Mouse (Mus musculus) limb, embryonic 14.5 days (tissue): ENCODE data around the gene Gpn3. TPM values are rescaled to one million over a fixed set of nuclear protein-coding genes. Genes with fewer than 3 reads are reported as not detected.

Experiments used
- ATAC-seq: fragments of 200-750 bp; cut with Nextera tagmentation; 2 replicates; pipeline ENCODE4 v1.8.0; 2017; ENCODE audit warnings: low read depth, moderate number of reproducible peaks, moderate TSS enrichment; ENCODE audit not compliant: low FRiP score
- DNase-seq: peaks from one replicate; pipeline ENCODE4 v3.0.0-alpha.2; 2015; ENCODE audit warnings: low spot score
- H3K27ac ChIP-seq: fragments of 300-500 bp; sonication (generic); replicated peaks from 2 replicates; pipeline ENCODE4 v1.5.1; 2014; ENCODE audit warnings: low read depth, mild to moderate bottlenecking, low read length, moderate library complexity, mixed read lengths
- H3K27me3 ChIP-seq: fragments of 300-500 bp; sonication (generic); 2 replicates; pipeline ENCODE4 v1.6.1; 2014; ENCODE audit warnings: low read length, mixed read lengths; ENCODE audit not compliant: control insufficient read depth, insufficient read depth
- H3K36me3 ChIP-seq: fragments of 300-500 bp; sonication (generic); 2 replicates; pipeline ENCODE4 v1.6.1; 2014; ENCODE audit warnings: mild to moderate bottlenecking, low read length, moderate library complexity, mixed read lengths; ENCODE audit not compliant: control insufficient read depth, insufficient read depth
- H3K4me1 ChIP-seq: fragments of 300-500 bp; sonication (generic); 2 replicates; pipeline ENCODE4 v1.6.1; 2014; ENCODE audit warnings: antibody characterized with exemption, low read length, mixed read lengths; ENCODE audit not compliant: control insufficient read depth, insufficient read depth
- H3K4me2 ChIP-seq: fragments of 300-500 bp; sonication (generic); replicated peaks from 2 replicates; pipeline ENCODE4 v1.6.1; 2014; ENCODE audit warnings: low read depth, mild to moderate bottlenecking, low read length, moderate library complexity; ENCODE audit not compliant: severe bottlenecking
- H3K4me3 ChIP-seq: fragments of 300-500 bp; sonication (generic); replicated peaks from 2 replicates; pipeline ENCODE4 v1.5.1; 2014; ENCODE audit warnings: low read length
- H3K9ac ChIP-seq: fragments of 300-500 bp; sonication (generic); 2 replicates; pipeline ENCODE4 v1.6.1; 2014; ENCODE audit warnings: mild to moderate bottlenecking, low read depth, low read length, moderate library complexity; ENCODE audit not compliant: severe bottlenecking
- H3K9me3 ChIP-seq: fragments of 300-500 bp; sonication (generic); 2 replicates; pipeline ENCODE4 v1.6.1; 2016; ENCODE audit warnings: low read length; ENCODE audit not compliant: control insufficient read depth
- POLR2A ChIP-seq: fragments of 200-500 bp; IDR thresholded peaks from 2 replicates; pipeline ENCODE4 v1.8.0; 2012; ENCODE audit warnings: inconsistent platforms, mild to moderate bottlenecking, moderate library complexity, borderline replicate concordance; ENCODE audit not compliant: insufficient read depth, insufficient read length; ENCODE audit errors: extremely low read depth
- WGBS: fragments of 180-500 bp; shearing (Covaris S2); extraction: QIAGEN DNeasy Blood & Tissue Kit; methylation state at CpG from one replicate; pipeline ENCODE4 v1.1.7; 2014; 5-methylcytosine and 5-hydroxymethylcytosine counted together
- polyA plus RNA-seq, 2 experiments: library from polyadenylated mRNA; depleted of rRNA in 1 of 2; stranded (reverse) in 1 of 2; unstranded in 1 of 2; fragments of >200 nt; fragmentation: Nextera tagmentation in 1 of 2; extraction: Ambion mirVana in 1 of 2; gene quantifications; 2 replicates each; pipeline versions ENCODE4 v1.2.1 to v1.2.3; 2012 to 2014

Gpn3 gene
- polyA plus RNA-seq, 2 experiments = 64.1 to 74.2 TPM

DNA sequence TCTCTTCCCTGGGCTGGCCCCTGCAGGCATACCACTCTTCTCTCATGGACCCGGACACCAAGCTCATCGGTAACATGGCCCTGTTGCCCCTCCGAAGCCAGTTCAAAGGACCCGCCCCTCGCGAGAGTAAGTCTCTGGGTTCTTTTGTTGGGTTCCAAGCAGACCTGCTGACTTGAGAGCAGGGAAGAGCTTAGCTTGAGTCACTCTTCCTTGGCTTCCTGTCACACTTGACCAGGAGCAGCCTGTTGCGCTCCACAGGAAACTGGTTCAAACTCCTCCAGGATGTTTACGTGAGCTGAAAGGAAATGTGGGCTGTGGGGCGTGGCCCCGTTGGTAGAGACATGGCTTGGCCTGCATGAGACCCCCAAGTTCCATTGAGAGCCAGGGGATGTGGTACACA lies 25.1 kb downstream of the Gpn3 start:
- Histone ChIP-seq H3K27ac (no peak overlapping the region), H3K4me3 (no peak overlapping the region), H3K9me3 (no peaks in the 10 kb centered on the region), H3K27me3 (no peaks in the 10 kb centered on the region), H3K9ac (no peak overlapping the region), H3K4me1 (peaks cover 7% of the 10 kb centered on the region; the same call in 1 of the 2 replicates), H3K4me2 (no peak overlapping the region), H3K36me3 (peaks cover 48% of the 10 kb centered on the region)
- WGBS = 87% methylated on average over 10 of the region's 10 CpGs
- DNase-seq (no peak), ATAC-seq (no peak)
- no peak for TF ChIP-seq POLR2A

DNA sequence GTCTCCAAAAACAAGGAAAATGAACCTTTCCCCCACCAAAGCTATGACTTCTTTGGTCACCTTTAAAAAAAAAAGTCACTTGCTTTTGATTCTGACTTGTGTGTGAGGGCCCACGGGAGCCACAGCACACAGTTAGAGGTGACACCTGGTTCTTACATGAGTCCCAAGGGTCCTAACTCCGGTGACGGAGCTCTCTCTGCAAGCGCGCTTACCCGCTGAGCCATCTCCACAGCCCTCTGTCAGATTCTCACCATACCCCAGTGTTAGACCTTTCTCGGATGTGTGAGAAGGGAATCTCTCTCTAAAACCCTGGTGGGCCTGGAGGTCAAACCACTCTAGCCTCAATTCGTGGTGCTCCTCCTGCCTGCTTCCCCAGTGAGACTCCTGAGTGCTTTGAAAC lies 25.8 kb downstream of the Gpn3 start:
- Histone ChIP-seq H3K9me3 (no peaks in the 10 kb centered on the region), H3K4me1 (peaks cover 5% of the 10 kb centered on the region; the same call in 1 of the 2 replicates), H3K9ac (no peak overlapping the region), H3K4me3 (no peak overlapping the region), H3K4me2 (no peak overlapping the region), H3K36me3 (peaks cover 55% of the 10 kb centered on the region), H3K27ac (no peak overlapping the region), H3K27me3 (no peaks in the 10 kb centered on the region)
- no peak for ATAC-seq
- WGBS = 87% methylated on average over 8 of the region's 8 CpGs
- no peak for TF ChIP-seq POLR2A
- no peak for DNase-seq

DNA sequence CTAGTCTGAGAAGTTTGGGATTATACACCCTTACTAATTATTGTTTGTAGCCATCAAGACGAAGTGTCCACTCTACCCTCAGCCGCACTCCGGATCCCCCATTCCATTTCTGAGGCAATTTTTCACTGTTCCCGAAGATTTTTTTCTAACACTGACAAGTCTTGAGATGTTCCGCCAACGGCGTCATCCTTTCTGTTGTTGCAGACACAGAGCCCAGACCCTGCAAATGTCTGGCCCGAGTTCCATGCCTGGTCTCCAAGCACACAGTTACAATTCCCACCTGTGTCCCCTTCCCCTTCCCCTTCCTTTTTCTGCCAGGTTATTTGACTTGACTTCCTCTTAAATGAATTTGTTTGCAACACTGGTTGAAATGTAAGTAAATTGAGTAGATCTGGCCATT lies 28.2 kb downstream of the Gpn3 start:
- Histone ChIP-seq H3K9ac (no peak overlapping the region), H3K27ac (no peak overlapping the region), H3K36me3 (peaks cover 76% of the 10 kb centered on the region), H3K4me2 (no peak overlapping the region), H3K9me3 (no peaks in the 10 kb centered on the region), H3K4me3 (no peak overlapping the region), H3K27me3 (no peaks in the 10 kb centered on the region), H3K4me1 (no peaks in the 10 kb centered on the region)
- ATAC-seq (no peak), DNase-seq (no peak)
- no peak for TF ChIP-seq POLR2A
- WGBS = 92% methylated on average over 8 of the region's 8 CpGs

DNA sequence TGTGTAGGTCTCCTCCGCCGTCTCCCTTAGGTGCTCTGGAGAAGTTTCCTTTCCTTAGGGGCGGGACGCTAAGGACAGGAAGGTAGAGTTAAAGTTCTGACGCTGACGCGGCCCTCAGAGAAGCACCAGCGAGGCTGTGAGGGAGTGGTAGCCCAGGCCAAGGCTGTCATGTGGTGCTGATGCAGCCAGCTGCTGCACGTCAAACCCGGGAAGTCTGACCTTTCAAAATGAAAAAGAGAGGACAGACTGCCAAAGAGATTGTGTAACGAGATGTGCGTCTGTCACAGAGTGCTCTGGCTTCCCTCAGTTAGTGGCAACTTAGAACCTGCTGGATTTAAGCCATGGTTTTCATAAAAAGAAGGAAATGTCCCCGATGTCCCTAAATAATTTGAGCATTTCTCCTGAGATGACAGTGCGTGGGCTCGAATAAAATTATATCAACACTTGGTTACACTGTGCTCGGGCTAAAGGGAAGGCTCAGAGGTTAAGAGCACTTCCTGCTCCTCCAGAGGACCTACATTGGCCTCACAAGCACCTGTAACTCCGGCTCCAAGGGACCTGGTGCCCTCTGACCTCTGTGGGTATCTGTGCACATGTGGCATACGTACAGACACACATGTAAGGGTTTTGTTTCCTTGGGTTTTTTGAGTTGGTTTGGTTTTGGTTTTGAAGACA lies 29.1 kb downstream of the Gpn3 start:
- Histone ChIP-seq H3K4me3 (no peak overlapping the region), H3K4me1 (no peaks in the 10 kb centered on the region), H3K9me3 (no peaks in the 10 kb centered on the region), H3K9ac (no peak overlapping the region), H3K36me3 (peaks cover 85% of the 10 kb centered on the region), H3K27ac (no peak overlapping the region), H3K4me2 (no peak overlapping the region), H3K27me3 (no peaks in the 10 kb centered on the region)
- DNase-seq = no peak
- WGBS = 80% methylated on average over 18 of the region's 18 CpGs
- no peak for TF ChIP-seq POLR2A
- ATAC-seq = no peak

DNA sequence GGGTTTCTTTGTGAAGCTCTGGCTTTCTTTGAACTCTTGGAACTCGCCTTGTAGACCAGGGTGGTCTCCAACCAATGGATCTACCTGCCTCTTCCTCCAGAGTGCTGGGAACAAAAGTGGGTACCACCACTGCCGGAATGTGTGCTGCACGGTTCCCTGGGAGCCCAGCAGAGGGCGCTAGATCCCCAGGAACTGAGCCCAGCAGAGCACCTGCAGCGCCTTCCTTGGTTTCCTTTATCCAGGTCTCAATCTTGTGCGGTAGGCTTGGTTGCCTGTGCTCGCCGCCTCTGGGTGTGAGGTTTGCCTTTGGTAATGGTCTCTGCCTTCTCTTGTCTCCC lies 29.6 kb downstream of the Gpn3 start:
- H3K27ac ChIP-seq = no peak overlapping the region
- H3K9me3 ChIP-seq = no peaks in the 10 kb centered on the region
- no peaks in the 10 kb centered on the region for H3K27me3 ChIP-seq
- peaks cover 89% of the 10 kb centered on the region for H3K36me3 ChIP-seq
- DNase-seq (peak; percentile 48), ATAC-seq (no peak)
- no peak overlapping the region for H3K9ac ChIP-seq
- TF ChIP-seq POLR2A = no peak
- H3K4me2 ChIP-seq = no peak overlapping the region
- WGBS = 20% methylated on average over 8 of the region's 8 CpGs
- H3K4me3 ChIP-seq = no peak overlapping the region
- no peaks in the 10 kb centered on the region for H3K4me1 ChIP-seq
